Mouse (Mus musculus): Measurements from ENCODE around the gene Fam50a. TPM values are rescaled to one million over a fixed set of nuclear protein-coding genes. Genes with fewer than 3 reads are reported as not detected.
A peak's percentile ranks its signal among the peaks of the same experiment; 100 is the strongest.

The Fam50a gene
- 46.9 and 52.9 TPM in 2 replicates for polyA plus RNA-seq (2014; fragmentation: Nextera tagmentation; extraction: Ambion mirVana)

DNA sequence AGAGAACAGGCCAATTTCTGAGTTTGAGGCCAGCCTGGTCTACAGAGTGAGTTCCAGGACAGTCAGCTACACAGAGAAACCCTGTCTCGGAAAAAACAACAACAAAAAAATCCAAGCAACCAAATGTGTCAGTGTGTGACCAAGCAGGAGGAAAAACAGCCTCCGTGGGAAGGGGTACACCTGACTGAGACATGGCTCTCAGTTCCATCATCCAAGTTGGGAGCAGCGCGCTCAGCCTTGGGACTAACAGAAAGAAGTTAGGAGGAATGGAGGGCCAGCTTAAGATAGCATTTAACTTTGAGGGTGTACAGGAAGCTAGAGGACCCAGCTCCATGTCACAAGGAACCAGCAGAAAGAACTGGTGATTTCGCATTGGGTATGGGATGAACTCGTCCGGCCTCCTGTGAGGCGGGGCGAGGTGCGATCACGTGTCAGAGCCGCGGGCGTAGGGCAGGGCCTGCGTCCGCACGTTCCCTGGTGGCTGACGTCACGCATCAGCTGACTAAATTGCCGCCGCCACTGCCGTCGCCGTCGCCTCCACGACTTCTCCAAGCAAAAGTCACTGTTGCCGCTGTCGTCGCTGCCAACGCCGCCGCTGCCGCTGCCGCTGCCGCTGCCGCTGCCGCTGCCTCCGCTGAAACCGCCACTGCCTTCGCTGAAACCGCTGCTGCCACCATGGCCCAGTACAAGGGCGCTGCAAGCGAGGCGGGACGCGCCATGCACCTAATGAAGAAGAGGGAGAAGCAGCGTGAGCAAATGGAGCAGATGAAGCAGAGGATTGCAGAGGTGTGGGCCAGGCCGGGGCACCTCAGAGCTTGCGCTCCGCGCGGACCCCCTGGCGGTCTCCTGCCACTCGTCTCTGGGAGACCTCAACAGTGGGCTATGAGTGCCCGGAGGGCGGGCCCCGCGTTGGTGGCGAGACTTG is at the start of gene Fam50a:
Gene Fam50a, plus strand, starts transcription at position 494 of the 925 bp plus-strand sequence.
- H3K27ac ChIP-seq (ENCODE audit: low read depth, low read length): peak within 1 kb of the TSS; percentile 51; the same call in 1 of the 2 replicates
- peak within 1 kb of the TSS; percentile 79 for H3K9ac ChIP-seq (ENCODE audit: low read depth, low read length)
- no peaks in the 10 kb centered on the region for H3K9me3 ChIP-seq (ENCODE audit: control insufficient read depth, low read length)
- H3K4me3 ChIP-seq (ENCODE audit: low read length): peak within 1 kb of the TSS; percentile 60
- peak within 1 kb of the TSS; percentile 63 for H3K4me2 ChIP-seq (replicated peaks; ENCODE audit: low read depth, low read length)
- no peaks in the 10 kb centered on the region for H3K27me3 ChIP-seq (ENCODE audit: control insufficient read depth, insufficient read depth, low read length)
- no peaks in the 10 kb centered on the region for H3K4me1 ChIP-seq (ENCODE audit: control insufficient read depth, insufficient read depth, low read length)
- ATAC-seq (ENCODE audit: low FRiP score, low TSS enrichment): peak; percentile 96
- peaks cover 29% of the 10 kb centered on the region for H3K36me3 ChIP-seq (ENCODE audit: control insufficient read depth, insufficient read depth, low read length)
- 30% methylated on average over 53 of the region's 59 CpGs for WGBS

DNA sequence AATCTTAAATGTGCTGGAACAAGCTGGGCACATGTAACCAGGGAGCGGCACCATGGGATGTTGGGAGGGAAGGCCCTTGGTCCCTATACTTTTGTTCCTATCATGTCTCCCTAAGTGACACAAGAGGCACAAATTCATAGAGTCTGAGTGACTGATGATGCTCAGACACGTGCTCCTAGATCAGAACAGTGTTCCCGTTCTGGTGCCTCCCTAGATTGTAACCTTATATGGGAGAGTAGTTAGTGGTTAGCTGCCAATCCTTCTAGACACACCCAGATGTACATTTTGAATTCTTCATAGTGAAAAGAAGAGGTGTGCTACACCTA is 43.1 kb upstream of the Fam50a start:
- Histone ChIP-seq H3K9me3 (ENCODE audit: control insufficient read depth, low read length) (no peaks in the 10 kb centered on the region), H3K4me3 (ENCODE audit: low read length) (peak overlapping the region; percentile 62), H3K9ac (ENCODE audit: low read depth, low read length) (peak overlapping the region; percentile 52), H3K27me3 (ENCODE audit: control insufficient read depth, insufficient read depth, low read length) (no peaks in the 10 kb centered on the region), H3K27ac (ENCODE audit: low read depth, low read length) (peak overlapping the region; percentile 91), H3K4me1 (ENCODE audit: control insufficient read depth, insufficient read depth, low read length) (no peaks in the 10 kb centered on the region), H3K4me2 (replicated peaks; ENCODE audit: low read depth, low read length) (peak overlapping the region; percentile 40), H3K36me3 (ENCODE audit: control insufficient read depth, insufficient read depth, low read length) (peaks cover 9% of the 10 kb centered on the region; the same call in 1 of the 2 replicates)
- peak; percentile 39 for ATAC-seq (ENCODE audit: low FRiP score, low TSS enrichment)
- 31% methylated on average over 3 of the region's 3 CpGs for WGBS

DNA sequence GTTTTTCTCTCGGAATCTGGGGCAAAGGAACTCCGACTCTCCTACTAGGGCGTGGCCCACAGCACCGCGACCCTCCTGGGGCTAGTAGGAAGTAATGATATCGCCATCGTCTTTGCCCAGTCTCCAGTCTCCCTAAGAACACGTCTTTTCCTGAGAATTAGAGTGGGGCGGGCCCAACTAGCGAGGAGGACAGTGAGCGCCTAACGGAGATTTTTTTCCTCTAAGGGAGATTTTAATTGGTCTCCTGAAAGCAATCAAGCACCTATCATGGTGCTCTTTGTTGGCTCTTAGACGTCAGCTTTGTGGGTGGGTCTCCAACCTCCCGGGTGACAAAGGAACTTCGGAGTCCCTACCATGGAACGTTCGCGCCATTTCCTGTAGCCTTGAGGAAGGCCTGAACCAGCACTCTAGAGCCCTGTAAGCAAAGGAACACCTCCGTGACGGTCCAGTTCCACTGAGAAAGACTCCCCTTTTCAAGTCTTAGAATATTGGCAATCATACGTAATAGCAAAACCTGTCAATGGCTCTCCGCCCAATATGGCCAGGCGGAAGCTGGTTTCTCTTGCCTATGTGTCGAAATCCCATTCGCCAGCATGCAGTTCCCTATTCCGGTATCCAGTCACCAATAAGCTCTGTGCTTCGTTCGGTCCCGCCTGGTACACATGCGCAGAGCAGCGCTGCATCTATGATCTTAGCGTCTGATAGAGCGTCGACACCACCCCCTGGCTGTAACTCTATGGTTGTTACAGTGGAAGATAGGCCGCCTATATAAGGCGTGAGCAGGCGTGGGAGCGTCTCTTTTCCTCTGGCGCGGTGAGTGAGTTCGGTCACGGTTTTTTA is 42.6 kb upstream of the Fam50a start, which contains the start of gene Rpl10:
Gene Rpl10, plus strand, starts transcription at position 751 of the 840 bp plus-strand sequence.
- peak; percentile 92 for ATAC-seq (ENCODE audit: low FRiP score, low TSS enrichment)
- Histone ChIP-seq H3K9me3 (ENCODE audit: control insufficient read depth, low read length) (no peaks in the 10 kb centered on the region), H3K9ac (ENCODE audit: low read depth, low read length) (peak within 1 kb of the TSS; percentile 81), H3K27ac (ENCODE audit: low read depth, low read length) (peak within 1 kb of the TSS; percentile 91), H3K4me2 (replicated peaks; ENCODE audit: low read depth, low read length) (peak within 1 kb of the TSS; percentile 46), H3K36me3 (ENCODE audit: control insufficient read depth, insufficient read depth, low read length) (peaks cover 9% of the 10 kb centered on the region; the same call in 1 of the 2 replicates), H3K4me3 (ENCODE audit: low read length) (peak within 1 kb of the TSS; percentile 62), H3K27me3 (ENCODE audit: control insufficient read depth, insufficient read depth, low read length) (no peaks in the 10 kb centered on the region), H3K4me1 (ENCODE audit: control insufficient read depth, insufficient read depth, low read length) (no peaks in the 10 kb centered on the region)
- WGBS: 25% methylated on average over 42 of the region's 42 CpGs

DNA sequence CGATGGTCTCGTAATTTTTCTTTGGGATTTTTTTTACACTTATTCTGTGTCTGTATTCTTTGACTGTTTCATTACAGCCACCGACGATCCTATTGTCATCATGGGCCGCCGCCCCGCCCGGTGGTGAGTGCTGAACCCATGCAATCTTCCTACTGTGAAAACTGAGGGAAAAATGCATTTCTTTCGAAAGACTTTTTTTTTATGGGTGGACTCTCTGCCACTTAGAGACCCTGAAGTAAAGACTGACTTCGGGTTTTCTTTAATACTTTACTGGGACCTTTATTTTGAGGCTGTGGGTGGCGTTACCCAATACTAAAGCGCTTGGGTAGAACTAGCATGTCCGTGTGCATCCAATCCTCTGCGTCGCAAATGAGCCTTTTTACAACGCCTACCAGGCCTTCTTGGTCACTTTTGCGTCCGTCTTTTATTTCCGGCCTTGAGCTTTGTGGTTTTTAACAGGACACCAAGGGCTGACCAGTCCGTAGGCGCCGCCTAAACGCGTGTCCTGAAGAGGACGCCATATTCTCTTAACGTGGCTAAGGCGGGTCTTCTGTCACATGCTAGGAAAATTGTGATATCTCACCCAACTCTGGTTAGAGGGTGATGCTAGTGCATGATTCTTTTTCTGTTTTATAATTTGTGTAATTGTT is 41.8 kb upstream of the Fam50a start:
- 24% methylated on average over 27 of the region's 27 CpGs for WGBS
- no peak for ATAC-seq (ENCODE audit: low FRiP score, low TSS enrichment)

DNA sequence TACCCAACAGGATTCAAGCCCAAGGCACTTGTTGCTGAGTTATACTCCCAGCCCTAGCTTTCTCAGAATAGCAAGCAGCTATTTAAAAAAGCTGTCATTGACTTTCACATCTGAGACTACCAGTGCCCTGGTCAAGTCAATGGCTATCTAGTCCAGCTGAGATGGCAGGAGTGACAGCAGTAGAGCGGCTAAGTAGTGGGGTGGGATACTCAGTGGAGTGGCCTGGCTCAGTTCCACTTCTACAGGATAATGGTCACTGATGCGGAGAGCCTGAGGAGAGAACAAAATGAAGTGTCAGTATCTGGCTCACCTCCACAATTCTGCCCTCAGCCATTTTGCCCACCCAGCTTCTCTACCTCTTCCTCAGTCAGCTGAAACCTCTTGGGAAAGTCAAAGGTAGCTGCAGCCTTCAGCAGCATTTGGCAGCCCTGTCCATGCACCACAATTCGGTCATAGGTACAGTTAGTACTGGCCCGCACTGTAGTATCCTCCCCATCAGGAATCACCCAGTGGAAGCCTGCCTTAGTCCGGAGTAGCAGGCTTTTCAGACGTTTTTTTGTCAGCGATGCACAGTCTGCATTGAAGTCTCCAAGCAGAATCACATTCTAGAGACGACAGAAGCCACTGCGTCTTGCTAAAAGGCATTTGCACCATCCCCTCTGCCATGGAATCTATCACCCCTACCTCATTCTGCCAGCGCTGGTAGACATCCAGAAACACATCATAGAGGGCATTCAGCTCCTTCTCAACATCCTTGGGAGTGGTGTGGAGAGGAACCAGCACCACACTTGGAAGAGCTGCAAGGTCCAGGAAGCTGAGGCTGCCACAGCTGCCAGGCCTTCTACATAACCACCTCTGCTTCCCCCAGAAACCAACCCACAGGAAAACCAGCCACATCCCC is 39.2 kb upstream of the Fam50a start:
- WGBS: 36% methylated on average over 10 of the region's 10 CpGs
- H3K36me3 ChIP-seq (ENCODE audit: control insufficient read depth, insufficient read depth, low read length): peaks cover 9% of the 10 kb centered on the region; the same call in 1 of the 2 replicates
- H3K4me3 ChIP-seq (ENCODE audit: low read length): no peak overlapping the region
- no peak for ATAC-seq (ENCODE audit: low FRiP score, low TSS enrichment)
- no peak overlapping the region for H3K9ac ChIP-seq (ENCODE audit: low read depth, low read length)
- no peak overlapping the region for H3K4me2 ChIP-seq (replicated peaks; ENCODE audit: low read depth, low read length)
- H3K27me3 ChIP-seq (ENCODE audit: control insufficient read depth, insufficient read depth, low read length): no peaks in the 10 kb centered on the region
- H3K27ac ChIP-seq (ENCODE audit: low read depth, low read length): no peak overlapping the region
- H3K9me3 ChIP-seq (ENCODE audit: control insufficient read depth, low read length): no peaks in the 10 kb centered on the region
- no peaks in the 10 kb centered on the region for H3K4me1 ChIP-seq (ENCODE audit: control insufficient read depth, insufficient read depth, low read length)

More for the DNA sequence above, 41.8 kb upstream of the Fam50a start:
- peak overlapping the region; percentile 81 for H3K9ac ChIP-seq (ENCODE audit: low read depth, low read length)
- H3K4me2 ChIP-seq (replicated peaks; ENCODE audit: low read depth, low read length): peak overlapping the region; percentile 46
- peaks cover 9% of the 10 kb centered on the region; the same call in 1 of the 2 replicates for H3K36me3 ChIP-seq (ENCODE audit: control insufficient read depth, insufficient read depth, low read length)
- H3K4me3 ChIP-seq (ENCODE audit: low read length): peak overlapping the region; percentile 62
- no peaks in the 10 kb centered on the region for H3K4me1 ChIP-seq (ENCODE audit: control insufficient read depth, insufficient read depth, low read length)
- H3K9me3 ChIP-seq (ENCODE audit: control insufficient read depth, low read length): no peaks in the 10 kb centered on the region
- H3K27me3 ChIP-seq (ENCODE audit: control insufficient read depth, insufficient read depth, low read length): no peaks in the 10 kb centered on the region
- peak overlapping the region; percentile 77 for H3K27ac ChIP-seq (ENCODE audit: low read depth, low read length)

DNA sequence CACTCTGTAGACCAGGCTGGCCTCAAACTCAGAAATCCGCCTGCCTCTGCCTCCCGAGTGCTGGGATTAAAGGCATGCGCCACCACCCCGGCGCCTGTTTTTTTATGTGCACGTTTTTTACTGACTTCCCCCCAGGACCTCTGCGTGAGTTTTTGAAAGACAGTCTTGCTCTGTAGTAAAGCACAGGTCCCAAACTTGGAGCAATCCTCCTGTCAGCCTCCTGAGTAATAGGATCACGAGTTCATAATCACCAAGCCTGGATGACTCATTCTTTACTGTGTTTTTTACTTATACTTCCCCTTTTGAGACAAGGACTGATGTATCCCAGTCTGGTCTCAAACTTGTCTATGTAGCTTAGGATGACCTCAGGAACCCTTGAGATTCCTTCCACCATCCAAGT is 34.9 kb upstream of the Fam50a start:
- no peak for ATAC-seq (ENCODE audit: low FRiP score, low TSS enrichment)

DNA sequence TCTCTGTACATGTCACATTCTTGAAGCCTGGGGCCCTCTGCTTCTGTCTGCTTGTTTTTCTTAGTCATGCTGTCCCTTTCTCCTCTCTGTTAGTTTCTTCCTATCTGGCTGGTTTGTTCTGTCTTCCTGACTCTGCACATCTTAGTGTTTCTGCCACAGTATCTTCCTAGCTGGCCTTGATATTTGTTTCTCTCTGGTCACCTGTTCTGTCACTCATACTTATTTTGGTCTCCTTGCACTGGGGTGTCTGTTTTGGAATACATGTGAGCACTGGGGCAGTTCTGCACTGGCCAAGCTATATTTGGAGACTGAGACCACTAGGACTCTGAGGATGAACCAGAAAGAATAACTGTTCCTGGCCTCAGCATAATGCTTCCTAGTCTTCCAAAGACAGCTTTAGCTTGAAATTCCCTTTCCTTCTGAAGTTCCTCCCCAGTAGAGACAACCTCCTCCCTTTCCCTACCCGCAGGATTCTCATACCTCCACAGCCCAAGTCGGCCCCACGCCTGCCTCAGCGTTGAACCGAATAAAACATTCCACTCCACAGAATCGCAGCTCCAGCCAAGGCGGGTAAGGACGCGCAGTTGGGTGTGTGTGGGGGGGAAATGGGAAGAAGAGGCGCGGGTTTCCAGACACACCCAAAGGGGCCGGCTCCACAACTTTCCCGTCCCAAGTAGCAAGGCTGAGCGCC is 31.6 kb upstream of the Fam50a start:
- WGBS: 23% methylated on average over 14 of the region's 14 CpGs
- no peaks in the 10 kb centered on the region for H3K9me3 ChIP-seq (ENCODE audit: control insufficient read depth, low read length)
- ATAC-seq (ENCODE audit: low FRiP score, low TSS enrichment): no peak
- H3K4me1 ChIP-seq (ENCODE audit: control insufficient read depth, insufficient read depth, low read length): no peaks in the 10 kb centered on the region
- peak overlapping the region; percentile 74; the same call in 1 of the 2 replicates for H3K9ac ChIP-seq (ENCODE audit: low read depth, low read length)
- H3K4me3 ChIP-seq (ENCODE audit: low read length): peak overlapping the region; percentile 62
- H3K27me3 ChIP-seq (ENCODE audit: control insufficient read depth, insufficient read depth, low read length): no peaks in the 10 kb centered on the region
- H3K27ac ChIP-seq (ENCODE audit: low read depth, low read length): peak overlapping the region; percentile 43; the same call in 1 of the 2 replicates
- peak overlapping the region; percentile 67 for H3K4me2 ChIP-seq (replicated peaks; ENCODE audit: low read depth, low read length)
- H3K36me3 ChIP-seq (ENCODE audit: control insufficient read depth, insufficient read depth, low read length): no peaks in the 10 kb centered on the region

More for the DNA sequence above, 34.9 kb upstream of the Fam50a start:
- no peak overlapping the region for H3K9ac ChIP-seq (ENCODE audit: low read depth, low read length)
- H3K4me2 ChIP-seq (replicated peaks; ENCODE audit: low read depth, low read length): no peak overlapping the region
- 80% methylated on average over 8 of the region's 8 CpGs for WGBS
- peaks cover 5% of the 10 kb centered on the region; the same call in 1 of the 2 replicates for H3K36me3 ChIP-seq (ENCODE audit: control insufficient read depth, insufficient read depth, low read length)
- H3K4me1 ChIP-seq (ENCODE audit: control insufficient read depth, insufficient read depth, low read length): no peaks in the 10 kb centered on the region
- H3K27ac ChIP-seq (ENCODE audit: low read depth, low read length): no peak overlapping the region
- H3K9me3 ChIP-seq (ENCODE audit: control insufficient read depth, low read length): no peaks in the 10 kb centered on the region
- H3K4me3 ChIP-seq (ENCODE audit: low read length): no peak overlapping the region
- H3K27me3 ChIP-seq (ENCODE audit: control insufficient read depth, insufficient read depth, low read length): no peaks in the 10 kb centered on the region

All from kidney, embryonic 14.5 days (tissue).